Mouse (Mus musculus): ENCODE measurements around the gene Vav2.

Gene Vav2

GRCm38 (mm10) chr2:27373349-27373748, 53.5 kb downstream of the Vav2 start:
- no peak for DNase-seq (ENCODE audit: low read depth in 1 of 2, low spot score in 2 of 2)

GRCm38 (mm10) chr2:27371450-27371849, 55.4 kb downstream of the Vav2 start:
- no peak for DNase-seq (ENCODE audit: low read depth in 1 of 2, low spot score in 2 of 2)

GRCm38 (mm10) chr2:27368980-27369379, 57.9 kb downstream of the Vav2 start:
- no peak for DNase-seq (ENCODE audit: low read depth in 1 of 2, low spot score in 2 of 2)

- DNase-seq (ENCODE audit: low read depth in 1 of 2, low spot score in 2 of 2) = no peak
Observed at GRCm38 (mm10) chr2:27365296-27365695, 61.5 kb downstream of the Vav2 start.

- no peak for DNase-seq (ENCODE audit: low read depth in 1 of 2, low spot score in 2 of 2)
Observed at GRCm38 (mm10) chr2:27361786-27362185, 65.0 kb downstream of the Vav2 start.

- no peak for DNase-seq (ENCODE audit: low read depth in 1 of 2, low spot score in 2 of 2)
Observed at GRCm38 (mm10) chr2:27358461-27358860, 68.4 kb downstream of the Vav2 start.

GRCm38 (mm10) chr2:27355684-27356083, 71.1 kb downstream of the Vav2 start:
- no peak for DNase-seq (ENCODE audit: low read depth in 1 of 2, low spot score in 2 of 2)

GRCm38 (mm10) chr2:27354610-27355211, 72.1 kb downstream of the Vav2 start:
- DNase-seq (ENCODE audit: low read depth in 1 of 2, low spot score in 2 of 2) = peak in 1 of 2 experiments; percentile 13

GRCm38 (mm10) chr2:27352720-27353119, 74.1 kb downstream of the Vav2 start:
- DNase-seq (ENCODE audit: low read depth in 1 of 2, low spot score in 2 of 2) = no peak

- peak in 1 of 2 experiments; percentile 19 for DNase-seq (ENCODE audit: low read depth in 1 of 2, low spot score in 2 of 2)
Observed at GRCm38 (mm10) chr2:27350371-27350770, 76.5 kb downstream of the Vav2 start.

- DNase-seq (ENCODE audit: low read depth in 1 of 2, low spot score in 2 of 2) = no peak
Observed at GRCm38 (mm10) chr2:27343984-27344453, 82.8 kb downstream of the Vav2 start.

GRCm38 (mm10) chr2:27340682-27341081, 86.2 kb downstream of the Vav2 start:
- no peak for DNase-seq (ENCODE audit: low read depth in 1 of 2, low spot score in 2 of 2)

- no peak for DNase-seq (ENCODE audit: low read depth in 1 of 2, low spot score in 2 of 2)
Observed at GRCm38 (mm10) chr2:27339051-27339450, 87.8 kb downstream of the Vav2 start.

GRCm38 (mm10) chr2:27337261-27337660, 89.6 kb downstream of the Vav2 start:
- DNase-seq (ENCODE audit: low read depth in 1 of 2, low spot score in 2 of 2) = no peak

GRCm38 (mm10) chr2:27336600-27336999, 90.2 kb downstream of the Vav2 start:
- DNase-seq (ENCODE audit: low read depth in 1 of 2, low spot score in 2 of 2) = no peak

- no peak for DNase-seq (ENCODE audit: low read depth in 1 of 2, low spot score in 2 of 2)
Observed at GRCm38 (mm10) chr2:27334816-27335215, 92.0 kb downstream of the Vav2 start.

GRCm38 (mm10) chr2:27331560-27331959, 95.3 kb downstream of the Vav2 start:
- DNase-seq (ENCODE audit: low read depth in 1 of 2, low spot score in 2 of 2) = no peak

GRCm38 (mm10) chr2:27330446-27330845, 96.4 kb downstream of the Vav2 start:
- DNase-seq (ENCODE audit: low read depth in 1 of 2, low spot score in 2 of 2) = no peak

- no peak for DNase-seq (ENCODE audit: low read depth in 1 of 2, low spot score in 2 of 2)
Observed at GRCm38 (mm10) chr2:27329386-27330060, 97.3 kb downstream of the Vav2 start.

GRCm38 (mm10) chr2:27328613-27329041, 98.2 kb downstream of the Vav2 start:
- DNase-seq (ENCODE audit: low read depth in 1 of 2, low spot score in 2 of 2) = no peak

- no peak for DNase-seq (ENCODE audit: low read depth in 1 of 2, low spot score in 2 of 2)
Observed at GRCm38 (mm10) chr2:27327886-27328285, 98.9 kb downstream of the Vav2 start.

GRCm38 (mm10) chr2:27327076-27327475, 99.8 kb downstream of the Vav2 start:
- DNase-seq (ENCODE audit: low read depth in 1 of 2, low spot score in 2 of 2) = peak; percentile 11 to 16

- no peak for DNase-seq (ENCODE audit: low read depth in 1 of 2, low spot score in 2 of 2)
Observed at GRCm38 (mm10) chr2:27326357-27326756, 100.5 kb downstream of the Vav2 start.
